Mouse (Mus musculus) G1E (cell line): Measurements from ENCODE around the gene Rdh11.

Experiments used
- CTCF ChIP-seq: IDR thresholded peaks from 2 replicates; pipeline ENCODE4 v1.5.1; 2012; ENCODE audit warnings: low read depth, low read length, inconsistent platforms, mixed read lengths
- GATA1 ChIP-seq: IDR thresholded peaks from 2 replicates; pipeline ENCODE4 v1.6.1; 2012; ENCODE audit warnings: borderline replicate concordance, low read length, inconsistent platforms, mixed read lengths
- GATA2 ChIP-seq: IDR thresholded peaks from 2 replicates; pipeline ENCODE4 v1.6.1; 2012; ENCODE audit warnings: low read depth, low read length, inconsistent platforms, borderline replicate concordance
- POLR2AphosphoS5 ChIP-seq: IDR thresholded peaks from 2 replicates; pipeline ENCODE4 v1.6.1; 2012; ENCODE audit warnings: low read depth, low read length, inconsistent platforms; ENCODE audit not compliant: insufficient replicate concordance

DNA sequence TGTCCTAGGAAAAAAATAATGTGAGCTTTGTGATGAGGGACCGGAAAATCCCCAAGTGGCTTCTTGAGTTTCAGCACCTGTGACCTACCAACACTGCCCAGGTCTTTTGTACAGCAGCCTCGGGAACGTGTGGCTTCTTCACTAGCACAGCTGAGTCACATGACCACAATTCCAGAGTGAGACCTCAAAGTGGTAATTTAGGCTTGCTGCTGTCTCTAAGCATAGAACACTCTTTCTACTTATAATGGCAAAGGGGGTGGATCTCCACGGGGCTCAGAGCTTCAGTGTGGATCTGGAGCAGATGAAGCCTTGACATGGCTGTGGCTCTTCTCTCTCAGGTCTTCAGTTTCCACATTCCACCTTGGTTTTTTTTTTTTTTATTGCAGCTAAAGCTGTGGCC, 57.0 kb downstream of the Rdh11 start:
- TF ChIP-seq CTCF (no peak), GATA2 (no peak), GATA1 (no peak), POLR2AphosphoS5 (no peak)
